Mouse (Mus musculus) heart, postnatal 14 days (tissue): Measurements from ENCODE around the gene Rasgef1a. TPM values are rescaled to one million over a fixed set of nuclear protein-coding genes. Genes with fewer than 3 reads are reported as not detected.

Source experiments
- DNase-seq, 2 experiments: peaks; one replicate each; pipeline ENCODE4 v3.0.0; 2021 to 2022
- intact Hi-C: fragments of 180-260 bp; cut with DNase I; formaldehyde crosslinking; loops from one replicate; pipeline ENCODE4 v1.15.1; 2025
- microRNA-seq, 2 experiments: library from miRNA; unstranded; fragments of <30 nt; microRNA quantifications; one replicate each; pipeline ENCODE4 v1.2.0; 2021 to 2022
- total RNA-seq, 2 experiments: library from RNA; stranded (reverse); gene quantifications; 2 replicates each; pipeline ENCODE4 v1.2.3; 2021

The Rasgef1a gene
- total RNA-seq, 2 experiments from 2014 or later: 0.12 to 0.19 TPM

DNA sequence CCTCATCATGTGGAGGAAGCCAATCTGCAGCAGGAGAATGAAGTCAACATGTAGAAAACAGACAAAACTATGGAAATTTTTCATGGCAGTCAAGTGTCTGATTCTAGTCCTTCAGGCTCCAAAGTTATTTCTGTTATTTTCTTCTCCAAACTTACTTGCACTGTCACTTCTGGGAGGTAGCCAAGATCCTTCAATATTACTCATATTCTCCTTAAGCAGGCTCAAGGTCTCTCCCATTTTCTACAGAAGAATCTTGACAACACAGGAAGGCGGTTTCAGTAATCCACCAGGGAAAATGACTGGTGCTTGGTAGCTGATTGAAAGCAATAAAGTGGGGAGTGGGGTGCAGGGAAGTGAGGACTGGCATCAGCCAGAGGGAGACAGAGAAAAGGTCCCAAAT lies 111.5 kb downstream of the Rasgef1a start:
- intact Hi-C loops: no loop called here
- DNase-seq: no peak

DNA sequence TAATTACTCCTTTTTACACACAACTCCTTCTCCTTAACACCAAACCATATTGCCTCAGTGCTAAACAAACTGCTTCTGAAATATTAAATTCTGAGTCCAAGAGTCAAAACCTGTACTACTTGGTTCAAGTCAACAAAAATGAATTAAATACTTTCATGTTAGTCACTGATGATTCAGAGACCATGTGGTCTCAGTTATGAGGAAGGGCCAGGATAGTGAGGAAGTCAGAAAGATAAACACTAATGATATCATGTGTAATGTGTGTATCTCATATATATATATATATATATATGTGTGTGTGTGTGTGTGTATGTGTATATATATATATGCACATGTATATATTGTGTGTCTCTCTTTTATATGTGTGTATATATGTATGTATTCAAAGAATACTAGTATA lies 115.3 kb downstream of the Rasgef1a start:
- no peak for DNase-seq
- intact Hi-C loops: no loop called here

DNA sequence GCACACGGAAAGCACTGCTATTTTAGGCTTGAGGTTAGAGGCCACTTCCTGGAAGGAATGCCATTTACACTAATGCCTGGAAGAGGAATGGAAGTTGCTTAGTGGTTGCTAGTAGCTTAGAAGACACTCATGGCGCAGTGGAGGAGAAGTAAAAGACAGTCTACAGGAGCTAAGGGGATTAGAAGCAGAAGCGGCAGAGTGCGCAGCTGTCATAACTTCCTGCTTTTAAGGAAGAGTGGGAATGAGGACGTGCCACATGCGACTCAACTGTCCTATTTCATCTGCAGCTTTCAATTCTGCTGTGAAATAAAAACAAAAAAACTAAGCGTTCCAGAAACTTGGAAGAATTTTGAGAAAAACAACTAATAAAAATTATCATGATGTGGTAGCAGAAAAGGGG lies 116.0 kb downstream of the Rasgef1a start:
- intact Hi-C loops: no loop called here
- DNase-seq: no peak

DNA sequence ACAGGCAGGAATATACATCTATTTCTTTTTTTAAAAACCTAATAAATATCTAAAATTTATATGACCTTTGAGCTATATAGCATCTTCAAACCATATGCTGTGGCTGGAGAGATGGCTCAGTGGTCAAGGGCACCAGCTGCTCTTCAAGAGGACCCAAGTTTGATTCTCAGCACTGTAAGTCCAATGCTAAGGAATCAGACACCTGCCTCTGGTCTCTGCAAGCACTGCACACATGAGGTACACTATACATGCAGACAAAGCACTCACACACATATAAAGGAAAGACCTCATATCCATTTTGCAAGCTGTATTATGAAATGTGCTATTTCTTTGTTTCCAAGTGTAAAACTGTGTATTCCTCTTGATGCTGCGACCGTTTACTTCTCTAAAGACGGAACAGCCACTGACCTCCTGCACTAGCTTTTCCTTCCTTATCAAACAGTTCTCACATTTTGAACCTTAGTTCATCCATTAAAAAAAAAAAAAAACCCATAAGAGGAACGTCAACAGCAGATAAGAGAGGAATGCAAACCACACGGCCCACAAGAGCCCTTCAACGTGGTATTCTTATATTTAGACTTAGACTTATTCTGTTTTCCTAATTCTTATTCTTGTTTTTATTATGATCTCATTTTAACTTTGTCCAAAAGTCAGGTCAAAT lies 116.7 kb downstream of the Rasgef1a start:
- intact Hi-C loops: no loop called here
- DNase-seq: no peak

DNA sequence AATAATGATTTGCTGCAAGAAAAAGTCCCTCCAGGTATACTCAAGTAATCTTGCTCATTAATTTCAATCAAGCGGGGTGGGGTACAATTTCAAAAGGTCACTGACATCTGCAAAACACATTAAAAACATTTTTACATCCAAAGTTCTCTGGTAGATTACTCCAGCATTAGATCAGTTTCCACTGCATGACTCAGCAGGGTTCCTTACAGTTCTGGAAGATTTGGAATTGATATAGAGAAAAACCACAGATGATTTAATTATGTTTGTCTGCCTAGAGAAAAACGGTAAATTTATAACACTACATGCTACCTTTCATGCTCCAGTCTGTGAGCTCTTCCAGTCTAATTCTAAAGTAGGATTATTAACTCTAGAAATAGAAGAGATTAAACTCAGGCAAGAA lies 118.8 kb downstream of the Rasgef1a start:
- intact Hi-C loops: no loop called here
- no peak for DNase-seq

DNA sequence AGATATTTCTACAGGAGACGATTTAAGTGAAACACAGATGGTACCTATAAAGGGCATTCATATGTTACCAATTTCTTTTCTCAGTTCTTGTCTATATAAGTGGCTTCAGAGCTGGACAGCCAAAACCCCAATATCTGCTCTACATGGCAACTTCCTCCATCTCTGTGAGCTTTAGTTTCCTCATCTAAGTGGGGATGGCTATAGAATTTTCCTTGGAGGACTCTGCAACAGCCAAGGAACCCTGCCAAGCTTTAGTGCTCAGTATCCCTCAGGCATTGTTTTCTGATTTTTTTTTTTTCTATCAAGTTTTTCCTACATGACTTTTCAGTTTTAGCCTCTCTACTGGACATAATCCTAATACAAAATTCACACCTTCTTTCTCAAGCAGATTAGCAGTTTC lies 123.2 kb downstream of the Rasgef1a start:
- DNase-seq: no peak
- intact Hi-C loops: no loop called here

DNA sequence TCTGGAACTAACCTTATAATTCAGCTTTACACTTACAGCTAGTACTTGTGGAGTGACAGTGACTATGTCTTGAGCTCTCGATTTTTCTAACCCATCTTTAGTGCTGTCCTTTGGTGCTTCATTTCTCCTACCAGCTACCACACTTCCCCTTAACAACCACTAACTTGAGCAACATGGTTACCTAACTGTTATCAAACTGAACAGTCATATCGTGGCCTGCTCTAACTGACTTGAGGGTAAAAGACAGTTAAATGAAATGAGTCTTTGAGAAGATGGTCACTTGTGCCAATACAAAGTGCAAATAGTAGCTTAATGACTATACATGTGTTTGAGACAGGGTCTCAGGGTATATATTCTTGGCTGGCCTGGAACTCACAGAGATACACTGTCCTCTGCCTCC lies 125.9 kb downstream of the Rasgef1a start:
- intact Hi-C loops: no loop called here
- no peak for DNase-seq

DNA sequence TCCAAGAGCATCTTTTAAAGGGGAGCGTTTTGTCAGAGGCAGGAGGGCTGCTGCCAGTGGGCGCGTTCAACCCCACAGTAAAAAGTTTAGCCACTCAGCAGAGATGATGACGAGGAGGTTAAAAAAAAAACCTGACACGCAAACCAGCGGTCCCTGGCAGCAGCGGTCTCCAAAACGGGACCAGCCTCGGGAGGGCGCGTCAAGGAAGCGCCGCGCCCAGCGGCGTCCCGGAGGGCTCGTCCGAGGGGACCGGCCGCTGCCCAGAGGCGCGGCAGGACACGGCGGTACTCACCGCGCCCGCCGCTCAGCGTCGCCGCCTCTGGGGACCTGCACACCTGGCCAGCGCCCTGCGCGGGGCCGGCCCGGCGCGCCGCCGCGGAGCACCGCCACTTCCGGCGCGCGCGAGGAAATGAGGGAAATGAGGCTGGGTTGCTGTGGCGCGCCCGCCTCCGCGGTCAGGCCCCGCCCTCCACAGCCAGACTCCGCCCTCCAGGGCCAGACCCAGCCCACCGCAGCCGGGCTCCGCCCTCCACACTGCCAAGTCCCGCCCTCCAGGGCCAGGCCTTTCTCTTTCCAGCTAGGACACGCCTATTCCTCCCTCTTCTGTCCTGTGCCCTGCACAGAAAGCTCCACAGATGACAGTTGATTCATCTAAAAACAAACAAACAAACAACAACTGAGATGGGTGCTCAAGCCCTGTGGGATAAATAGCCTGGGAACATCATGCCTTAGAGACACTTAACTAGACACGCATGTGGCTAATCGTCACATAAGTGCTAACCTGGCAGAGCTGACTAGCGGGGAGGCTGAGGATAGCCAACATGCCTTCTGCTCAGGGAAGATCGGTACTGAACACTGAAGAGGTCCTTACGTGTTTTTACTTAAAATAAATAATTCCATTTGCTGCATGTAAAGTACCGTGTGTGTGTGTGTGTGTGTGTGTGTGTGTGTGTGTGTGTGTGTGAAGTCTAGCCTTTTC lies 127.8 kb downstream of the Rasgef1a start, which contains the start of gene Csgalnact2:
TSS of gene Csgalnact2 (minus strand) at position 410 of the 979 bp plus-strand sequence.
- peak; percentile 97 to 98 for DNase-seq
- intact Hi-C loops: no loop called here

DNA sequence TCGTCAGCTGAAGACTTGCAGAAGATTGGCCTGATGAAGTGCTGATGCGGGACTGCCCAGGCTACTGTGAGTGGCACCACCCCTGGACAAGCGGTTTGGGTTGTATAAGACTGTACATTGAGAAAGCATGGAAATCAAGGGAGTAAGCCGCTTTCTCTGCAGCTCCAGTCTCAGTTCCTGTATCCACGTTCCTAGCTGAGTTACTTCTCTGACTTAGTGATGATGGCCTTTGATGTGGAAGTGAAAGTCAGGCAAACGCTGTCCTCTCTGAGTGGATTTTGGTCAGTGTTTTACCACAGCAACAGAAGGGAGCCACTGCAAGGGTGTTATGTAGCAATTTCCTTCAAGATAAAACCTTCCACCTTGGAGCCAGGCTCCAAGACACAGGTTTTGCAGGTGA lies 129.7 kb downstream of the Rasgef1a start:
- intact Hi-C loops: no loop called here
- no peak for DNase-seq

Small RNAs within 50 kb of the gene (microRNA-seq; reads per million reads assigned to microRNA genes)
- 0.54 to 40.9 reads per million in 2 experiments for gene Mir7044

Other genes with a start within 250 kb of the Rasgef1a start
- gene Zfp637, start 170.3 kb upstream of the Rasgef1a start, total RNA-seq: 10 to 100 TPM; 30.2 to 32.0 TPM
- 1 to 10 TPM in 1 of 2 experiments, under 1 TPM in 1; 0.22 to 1.1 TPM for gene Zfp239, start 149.3 kb upstream of the Rasgef1a start, total RNA-seq
- 100 to 1,000 TPM; 228 to 255 TPM for gene Hnrnpf, start 111.1 kb upstream of the Rasgef1a start, total RNA-seq
- not detected for gene Fxyd4, start 73.7 kb upstream of the Rasgef1a start, total RNA-seq
- 10 to 100 TPM; 14.5 to 15.7 TPM for gene Csgalnact2, start 127.7 kb downstream of the Rasgef1a start, total RNA-seq
- 1 to 10 TPM; 6.4 to 7.9 TPM for gene Ret, start 186.3 kb downstream of the Rasgef1a start, total RNA-seq